8 mouse cellular contexts compared by ENCODE assay signal in the genomic region with DNA sequence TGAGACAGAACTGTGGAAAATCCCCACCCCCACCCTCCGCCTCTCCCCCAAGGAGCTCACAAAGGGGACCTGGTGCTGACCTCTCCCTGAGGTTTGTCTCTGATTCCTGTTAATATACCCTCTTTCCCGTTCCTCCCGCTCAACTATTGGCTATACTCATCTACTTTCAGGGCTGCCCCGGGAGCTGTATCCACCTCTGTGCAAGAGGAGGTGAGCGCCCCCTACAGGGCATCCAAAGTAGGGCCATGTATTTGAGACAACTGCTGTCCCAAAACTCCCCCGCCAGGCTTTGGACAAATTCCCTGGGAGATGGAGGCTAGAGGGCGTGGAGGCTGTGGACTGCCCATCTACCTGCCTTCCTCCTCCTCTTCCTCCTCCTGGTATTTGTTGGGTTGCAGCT. TPM values are rescaled to one million over a fixed set of nuclear protein-coding genes. Genes with fewer than 3 reads are reported as not detected.
DNase-seq lines count a peak whose midpoint lies in the region; ATAC-seq and TF ChIP-seq lines count a peak whose summit lies in the region.

No protein-coding gene starts in this region.

- H3K4me1 ChIP-seq in forebrain, embryonic 11.5 days (replicated peaks; ENCODE audit: control insufficient read depth, insufficient read depth, low read length), result 0 out of 2 replicates have a peak, but pooled peaks cover 1% of the 10 kb centered on the region
- H3K4me1 ChIP-seq in forebrain, embryonic 12.5 days, result peaks cover 15% of the 10 kb centered on the region; the same call in 1 of the 2 replicates
- peaks cover 69% of the 10 kb centered on the region for H3K4me1 ChIP-seq in cerebellum, adult 2 months (ENCODE audit: control insufficient read depth, insufficient read depth, low read length)
- peaks cover 16% of the 10 kb centered on the region for H3K4me1 ChIP-seq in testis, adult 2 months (ENCODE audit: control insufficient read depth, insufficient read depth, low read length)

- H3K27ac ChIP-seq in forebrain, embryonic 11.5 days (ENCODE audit: low read depth, low read length), result no peak overlapping the region
- no peak overlapping the region for H3K27ac ChIP-seq in forebrain, embryonic 12.5 days
- no peak overlapping the region for H3K27ac ChIP-seq in cerebellum, adult 2 months (ENCODE audit: insufficient read depth, low read length)
- no peak overlapping the region for H3K27ac ChIP-seq in testis, adult 2 months (ENCODE audit: control insufficient read depth, insufficient read depth, low read depth, low read length)

- no peaks in the 10 kb centered on the region for H3K36me3 ChIP-seq in forebrain, embryonic 11.5 days (ENCODE audit: control insufficient read depth, insufficient read depth, low read length)
- H3K36me3 ChIP-seq in forebrain, embryonic 12.5 days (replicated peaks), result no peaks in the 10 kb centered on the region
- H3K36me3 ChIP-seq in testis, adult 2 months (ENCODE audit: control insufficient read depth, insufficient read depth, low read length), result no peaks in the 10 kb centered on the region

- H3K27me3 ChIP-seq in forebrain, embryonic 11.5 days (ENCODE audit: control insufficient read depth, insufficient read depth, low read length), result peaks cover 6% of the 10 kb centered on the region; the same call in 1 of the 2 replicates
- H3K27me3 ChIP-seq in forebrain, embryonic 12.5 days, result peaks cover 48% of the 10 kb centered on the region
- H3K27me3 ChIP-seq in cerebellum, adult 2 months (ENCODE audit: control insufficient read depth, insufficient read depth, low read length), result no peaks in the 10 kb centered on the region
- no peaks in the 10 kb centered on the region for H3K27me3 ChIP-seq in testis, adult 2 months (ENCODE audit: control insufficient read depth, insufficient read depth, low read length)

- 8% methylated on average over 7 of the region's 7 CpGs for WGBS in forebrain, embryonic 11.5 days
- WGBS in forebrain, embryonic 12.5 days, result 6% methylated on average over 7 of the region's 7 CpGs
- WGBS in cerebellum, adult 2 months, result 11% methylated on average over 7 of the region's 7 CpGs

- DNase-seq in forebrain, embryonic 11.5 days (ENCODE audit: low spot score), result peak; percentile 88
- peak; percentile 45 for DNase-seq in MN1 (ENCODE audit: low spot score)
- peak; percentile 75 for DNase-seq in cerebellum, adult 2 months
- DNase-seq in gastrocnemius, postnatal 4 days (ENCODE audit: low spot score in 2 of 2), result peak; percentile 46 to 49
- peak; percentile 72 for DNase-seq in kidney, postnatal 14 days
- DNase-seq in lung, postnatal 36 days, result peak; percentile 86

- ATAC-seq in forebrain, embryonic 11.5 days (replicated peaks; ENCODE audit: low FRiP score), result no peak
- ATAC-seq in forebrain, embryonic 12.5 days (ENCODE audit: low FRiP score), result no peak

- H3K4me3 ChIP-seq in forebrain, embryonic 11.5 days (ENCODE audit: low read depth, low read length), result no peak overlapping the region
- no peak overlapping the region for H3K4me3 ChIP-seq in forebrain, embryonic 12.5 days (replicated peaks)
- H3K4me3 ChIP-seq in cerebellum, adult 2 months (replicated peaks; ENCODE audit: insufficient read depth, low read depth, low read length), result no peak overlapping the region
- no peak overlapping the region for H3K4me3 ChIP-seq in testis, adult 2 months (ENCODE audit: control insufficient read depth, low read depth, low read length)

- no peak overlapping the region for H3K9ac ChIP-seq in forebrain, embryonic 11.5 days (ENCODE audit: low read length)
- H3K9ac ChIP-seq in forebrain, embryonic 12.5 days, result no peak overlapping the region

- H3K4me2 ChIP-seq in forebrain, embryonic 11.5 days (ENCODE audit: low read depth, low read length, severe bottlenecking), result no peak overlapping the region
- H3K4me2 ChIP-seq in forebrain, embryonic 12.5 days, result no peak overlapping the region

- no peak for TF ChIP-seq POLR2A in cerebellum, adult 2 months (IDR thresholded peaks at IDR 0.05; ENCODE audit: borderline replicate concordance, insufficient read depth, low read length)
- TF ChIP-seq POLR2A in testis, adult 2 months (IDR thresholded peaks at IDR 0.05; ENCODE audit: control insufficient read depth, low read depth, low read length), result no peak

- TF ChIP-seq CTCF in cerebellum, adult 2 months (IDR thresholded peaks at IDR 0.05; ENCODE audit: borderline replicate concordance, insufficient read depth, low read depth, low read length), result peak; percentile 66
- TF ChIP-seq CTCF in testis, adult 2 months (IDR thresholded peaks at IDR 0.05; ENCODE audit: control insufficient read depth, insufficient read depth, insufficient replicate concordance, low read depth, low read length), result peak; percentile 77

- no peaks in the 10 kb centered on the region for H3K9me3 ChIP-seq in forebrain, embryonic 11.5 days (ENCODE audit: control insufficient read depth, low read length)
- H3K9me3 ChIP-seq in forebrain, embryonic 12.5 days, result no peaks in the 10 kb centered on the region

RNA-seq across cellular contexts. Expression of a gene that starts 38.2 kb away (rescaled TPM):
- polyA plus RNA-seq in forebrain, embryonic 11.5 days (2014; fragmentation: Nextera tagmentation; extraction: Ambion mirVana), result 1.0 and 1.1 TPM in 2 replicates
- polyA plus RNA-seq in forebrain, embryonic 12.5 days (2016; fragmentation: Nextera tagmentation; extraction: Ambion mirVana), result 1.7 and 1.8 TPM in 2 replicates
- polyA plus RNA-seq in cerebellum, adult 2 months (2012; rRNA removed), result 23.9 and 28.6 TPM in 2 replicates
- total RNA-seq in gastrocnemius, postnatal 4 days (2021), result 1 to 10 TPM; 4.2 to 5.0 TPM
- polyA plus RNA-seq in testis, adult 2 months (2012; rRNA removed), result 3.1 and 3.3 TPM in 2 replicates

RNA-seq across cellular contexts. Expression of a gene that starts 40.7 kb away (rescaled TPM):
- polyA plus RNA-seq in forebrain, embryonic 11.5 days (2014; fragmentation: Nextera tagmentation; extraction: Ambion mirVana), result 21.8 and 24.0 TPM in 2 replicates
- polyA plus RNA-seq in forebrain, embryonic 12.5 days (2016; fragmentation: Nextera tagmentation; extraction: Ambion mirVana), result 15.7 and 16.6 TPM in 2 replicates
- 18.6 and 19.3 TPM in 2 replicates for polyA plus RNA-seq in cerebellum, adult 2 months (2012; rRNA removed)
- 10 to 100 TPM in 1 of 2 experiments, 1 to 10 TPM in 1; 10.0 to 11.4 TPM for total RNA-seq in gastrocnemius, postnatal 4 days (2021)
- polyA plus RNA-seq in testis, adult 2 months (2012; rRNA removed), result 12.8 and 16.6 TPM in 2 replicates

RNA-seq across cellular contexts. Expression of a gene that starts 53.1 kb away (rescaled TPM):
- polyA plus RNA-seq in forebrain, embryonic 11.5 days (2014; fragmentation: Nextera tagmentation; extraction: Ambion mirVana), result 32.7 and 34.4 TPM in 2 replicates
- 24.3 and 25.3 TPM in 2 replicates for polyA plus RNA-seq in forebrain, embryonic 12.5 days (2016; fragmentation: Nextera tagmentation; extraction: Ambion mirVana)
- 15.3 and 16.3 TPM in 2 replicates for polyA plus RNA-seq in cerebellum, adult 2 months (2012; rRNA removed)
- total RNA-seq in gastrocnemius, postnatal 4 days (2021), result 1 to 10 TPM; 6.6 to 6.8 TPM
- 9.1 and 10.2 TPM in 2 replicates for polyA plus RNA-seq in testis, adult 2 months (2012; rRNA removed)
